Mouse (Mus musculus) brain, embryonic 14.5 days (tissue): ENCODE measurements at regions not wholly inside any gene's neighbourhood (a gene's known extent, or its start where the extent isn't known, plus 50 kb on each side); places are given as distances from the start of the nearest gene placed in this dataset.

ENCODE experiments used
- CTCF ChIP-seq: fragments of 200-500 bp; IDR thresholded peaks from 2 replicates; pipeline ENCODE4 v1.5.1; 2012; ENCODE audit warnings: inconsistent platforms, mild to moderate bottlenecking, moderate library complexity, borderline replicate concordance; ENCODE audit not compliant: insufficient read depth, insufficient read length; ENCODE audit errors: extremely low read depth
- POLR2A ChIP-seq: fragments of 200-500 bp; IDR thresholded peaks from 2 replicates; pipeline ENCODE4 v1.6.1; 2012; ENCODE audit warnings: mild to moderate bottlenecking, inconsistent platforms, borderline replicate concordance; ENCODE audit not compliant: poor library complexity, insufficient read depth, insufficient read length, severe bottlenecking; ENCODE audit errors: extremely low read depth

- no peak for TF ChIP-seq POLR2A
- no peak for TF ChIP-seq CTCF
Measured at GRCm38 (mm10) chr2:82508595-82508994, 434.8 kb upstream of the Fsip2 start.
